Mouse (Mus musculus) MEL (cell line): ENCODE measurements around the gene 1110017D15Rik.

Experiments
- CTCF ChIP-seq, 3 experiments: IDR thresholded peaks in 2 of 3; conservative IDR thresholded peaks in 1 of 3; 2 replicates each; pipeline ENCODE4 v1.5.1; 2011 to 2012; ENCODE audit warnings: low read length in 3 of 3, low read depth in 2 of 3, mild to moderate bottlenecking in 2 of 3, improper control_type of control experiment in 1 of 3, inconsistent platforms in 1 of 3, mixed read lengths in 1 of 3, moderate library complexity in 1 of 3; ENCODE audit not compliant: control insufficient read depth in 1 of 3, insufficient read depth in 1 of 3, poor library complexity in 1 of 3, severe bottlenecking in 1 of 3
- HCFC1 ChIP-seq: IDR thresholded peaks from 2 replicates; pipeline ENCODE4 v1.6.1; 2012; ENCODE audit warnings: low read depth, mild to moderate bottlenecking, inconsistent platforms, low read length, improper control_type of control experiment, moderate library complexity

DNA sequence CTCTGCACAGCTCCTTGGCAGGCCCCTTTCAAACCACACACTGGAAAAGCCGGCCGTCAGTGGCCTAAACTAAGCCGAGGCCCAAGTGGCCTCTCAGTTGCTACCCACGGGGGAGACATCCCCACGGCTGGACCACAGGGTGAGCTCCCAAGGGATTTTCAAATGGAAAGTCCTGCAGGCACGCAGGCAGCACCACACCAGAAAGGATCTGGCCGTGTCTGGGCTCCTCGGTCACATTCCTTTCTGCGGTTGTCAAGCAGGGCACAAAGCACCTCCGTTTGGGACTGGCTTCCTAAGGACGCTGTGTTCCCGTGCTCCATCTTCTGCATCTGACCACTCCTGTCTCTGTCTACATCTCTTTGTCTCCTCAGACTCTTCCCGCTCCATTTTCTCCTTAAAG lies 9.9 kb upstream of the 1110017D15Rik start:
- TF ChIP-seq HCFC1: no peak
- no peak for TF ChIP-seq CTCF (IDR thresholded peaks at IDR 0.05 in 2 of 3, conservative IDR thresholded peaks at IDR 0.05 in 1 of 3; ENCODE audit: control insufficient read depth in 1 of 3, insufficient read depth in 1 of 3, low read depth in 2 of 3, low read length in 3 of 3, poor library complexity in 1 of 3, severe bottlenecking in 1 of 3)
